Mouse (Mus musculus) limb, embryonic 10.5 days (tissue): Measurements from ENCODE around the gene Icam2. TPM values are rescaled to one million over a fixed set of nuclear protein-coding genes. Genes with fewer than 3 reads are reported as not detected.

Source experiments
- DNase-seq: peaks from one replicate; pipeline ENCODE4 v3.0.0-alpha.2; 2017; ENCODE audit warnings: low spot score
- H3K27ac ChIP-seq: fragments of 300-500 bp; sonication (generic); 2 replicates; pipeline ENCODE4 v1.5.1; 2016; ENCODE audit warnings: mild to moderate bottlenecking
- H3K27me3 ChIP-seq: fragments of 300-500 bp; sonication (generic); 2 replicates; pipeline ENCODE4 v1.6.1; 2016; ENCODE audit warnings: low read depth, mild to moderate bottlenecking; ENCODE audit not compliant: poor library complexity, severe bottlenecking
- H3K36me3 ChIP-seq: fragments of 300-500 bp; sonication (generic); 2 replicates; pipeline ENCODE4 v1.6.1; 2016; ENCODE audit warnings: mild to moderate bottlenecking, moderate library complexity
- H3K4me1 ChIP-seq: fragments of 300-500 bp; sonication (generic); 2 replicates; pipeline ENCODE4 v1.6.1; 2016
- H3K4me3 ChIP-seq: fragments of 300-500 bp; sonication (generic); 2 replicates; pipeline ENCODE4 v1.5.1; 2016; ENCODE audit warnings: mild to moderate bottlenecking, moderate library complexity
- H3K9me3 ChIP-seq: fragments of 300-500 bp; sonication (generic); replicated peaks from 2 replicates; pipeline ENCODE4 v1.6.1; 2016; ENCODE audit warnings: mild to moderate bottlenecking
- WGBS: fragments of 180-500 bp; shearing (Covaris S2); methylation state at CpG from one replicate; pipeline ENCODE4 v1.1.7; 2016; 5-methylcytosine and 5-hydroxymethylcytosine counted together
- polyA plus RNA-seq: library from polyadenylated mRNA; unstranded; fragments of >200 nt; fragmentation: Nextera tagmentation; extraction: Ambion mirVana; gene quantifications from 2 replicates; pipeline ENCODE4 v1.2.1, GENCODE M21; 2016

Gene Icam2
- 21.8 and 24.7 TPM in 2 replicates for polyA plus RNA-seq

DNA sequence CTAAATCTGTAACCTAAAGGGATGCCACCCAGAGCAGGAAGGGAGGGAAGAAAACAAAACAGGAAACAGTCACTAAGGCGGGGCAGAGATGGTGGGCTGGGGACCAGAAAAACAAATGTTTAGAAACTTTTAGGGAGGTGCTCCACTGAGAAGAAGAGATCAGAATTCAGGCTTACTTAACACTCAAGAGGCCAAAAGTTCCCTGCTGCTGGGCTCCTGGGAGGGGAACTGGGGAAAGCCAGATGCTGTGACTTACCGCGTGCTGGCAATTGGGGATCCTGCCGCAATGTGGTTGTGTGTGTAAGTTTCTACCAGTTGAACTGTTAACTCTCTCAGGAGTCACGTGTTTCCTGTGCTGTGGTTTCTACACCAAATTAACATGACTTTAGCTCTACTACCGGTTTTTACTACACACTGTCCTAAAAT lies at the start of gene Icam2:
Gene Icam2 (minus strand): TSS at position 285 of the 426 bp plus-strand sequence.
- Histone ChIP-seq H3K27ac (no peak within 1 kb of the TSS), H3K9me3 (no peaks in the 10 kb centered on the region), H3K36me3 (no peaks in the 10 kb centered on the region), H3K4me3 (no peak within 1 kb of the TSS), H3K27me3 (no peaks in the 10 kb centered on the region), H3K4me1 (peaks cover 5% of the 10 kb centered on the region; the same call in 1 of the 2 replicates)
- DNase-seq = no peak
- WGBS = 84% methylated on average over 6 of the region's 6 CpGs

GRCm38 (mm10) chr11:106437543-106437942 lies 49.7 kb upstream of the Icam2 start:
- WGBS = 92% methylated on average over 2 of the region's 2 CpGs
- Histone ChIP-seq H3K27me3 (no peaks in the 10 kb centered on the region), H3K4me1 (peaks cover 10% of the 10 kb centered on the region), H3K9me3 (no peaks in the 10 kb centered on the region), H3K27ac (no peak overlapping the region), H3K4me3 (no peak overlapping the region), H3K36me3 (no peaks in the 10 kb centered on the region)
- no peak for DNase-seq

DNA sequence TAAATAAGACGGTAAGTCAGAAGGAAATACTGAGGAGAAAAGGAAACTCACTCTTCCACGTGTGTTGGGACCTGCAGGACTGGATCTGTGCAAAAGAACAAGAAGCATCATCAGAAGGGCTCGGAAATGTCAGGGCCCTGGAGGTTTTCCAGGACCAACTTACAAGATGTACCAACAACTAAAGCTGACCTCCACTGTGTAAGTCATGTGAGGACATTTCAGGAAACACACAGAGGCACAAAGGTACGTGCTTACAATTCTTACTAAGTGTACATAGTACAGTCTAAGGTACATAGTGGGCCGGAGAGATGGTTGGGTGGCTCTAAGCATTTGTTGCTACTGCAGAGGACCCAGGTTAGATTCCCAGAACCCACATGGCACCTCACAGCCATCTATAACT lies 49.2 kb upstream of the Icam2 start:
- peaks cover 10% of the 10 kb centered on the region for H3K4me1 ChIP-seq
- H3K36me3 ChIP-seq = no peaks in the 10 kb centered on the region
- 92% methylated on average over 5 of the region's 5 CpGs for WGBS
- H3K9me3 ChIP-seq = no peaks in the 10 kb centered on the region
- no peak for DNase-seq
- no peak overlapping the region for H3K4me3 ChIP-seq
- no peaks in the 10 kb centered on the region for H3K27me3 ChIP-seq
- H3K27ac ChIP-seq = no peak overlapping the region

GRCm38 (mm10) chr11:106430392-106430791 lies 42.5 kb upstream of the Icam2 start:
- Histone ChIP-seq H3K4me3 (no peak overlapping the region), H3K27me3 (no peaks in the 10 kb centered on the region), H3K36me3 (0 out of 2 replicates have a peak, but pooled peaks cover 5% of the 10 kb centered on the region), H3K27ac (no peak overlapping the region), H3K4me1 (no peaks in the 10 kb centered on the region), H3K9me3 (no peaks in the 10 kb centered on the region)
- DNase-seq = no peak
- WGBS = 93% methylated on average over 5 of the region's 5 CpGs

GRCm38 (mm10) chr11:106429689-106430088 lies 41.8 kb upstream of the Icam2 start:
- Histone ChIP-seq H3K27ac (no peak overlapping the region), H3K9me3 (no peaks in the 10 kb centered on the region), H3K27me3 (no peaks in the 10 kb centered on the region), H3K36me3 (0 out of 2 replicates have a peak, but pooled peaks cover 8% of the 10 kb centered on the region), H3K4me3 (no peak overlapping the region), H3K4me1 (no peaks in the 10 kb centered on the region)
- DNase-seq = no peak
- WGBS = 89% methylated on average over 4 of the region's 4 CpGs

GRCm38 (mm10) chr11:106428556-106428955 lies 40.7 kb upstream of the Icam2 start:
- H3K27me3 ChIP-seq = no peaks in the 10 kb centered on the region
- H3K4me3 ChIP-seq = no peak overlapping the region
- no peak overlapping the region for H3K27ac ChIP-seq
- 90% methylated on average over 2 of the region's 2 CpGs for WGBS
- no peak for DNase-seq
- H3K9me3 ChIP-seq = no peaks in the 10 kb centered on the region
- H3K4me1 ChIP-seq = no peaks in the 10 kb centered on the region
- 0 out of 2 replicates have a peak, but pooled peaks cover 8% of the 10 kb centered on the region for H3K36me3 ChIP-seq

GRCm38 (mm10) chr11:106428106-106428505 lies 40.2 kb upstream of the Icam2 start:
- no peak overlapping the region for H3K27ac ChIP-seq
- H3K27me3 ChIP-seq = no peaks in the 10 kb centered on the region
- WGBS = 88% methylated on average over 4 of the region's 4 CpGs
- DNase-seq = no peak
- 0 out of 2 replicates have a peak, but pooled peaks cover 11% of the 10 kb centered on the region for H3K36me3 ChIP-seq
- no peaks in the 10 kb centered on the region for H3K9me3 ChIP-seq
- H3K4me3 ChIP-seq = no peak overlapping the region
- H3K4me1 ChIP-seq = no peaks in the 10 kb centered on the region

- 0 out of 2 replicates have a peak, but pooled peaks cover 18% of the 10 kb centered on the region for H3K36me3 ChIP-seq
- no peaks in the 10 kb centered on the region for H3K9me3 ChIP-seq
- no peak overlapping the region for H3K4me3 ChIP-seq
- no peaks in the 10 kb centered on the region for H3K4me1 ChIP-seq
- DNase-seq = no peak
- no peaks in the 10 kb centered on the region for H3K27me3 ChIP-seq
- no peak overlapping the region for H3K27ac ChIP-seq
- 95% methylated on average over 4 of the region's 4 CpGs for WGBS
Measured at GRCm38 (mm10) chr11:106426447-106426846, 38.6 kb upstream of the Icam2 start.

- no peaks in the 10 kb centered on the region for H3K4me1 ChIP-seq
- H3K9me3 ChIP-seq = no peaks in the 10 kb centered on the region
- H3K4me3 ChIP-seq = no peak overlapping the region
- WGBS = 91% methylated on average over 5 of the region's 5 CpGs
- no peaks in the 10 kb centered on the region for H3K27me3 ChIP-seq
- H3K36me3 ChIP-seq = 0 out of 2 replicates have a peak, but pooled peaks cover 19% of the 10 kb centered on the region
- DNase-seq = no peak
- H3K27ac ChIP-seq = no peak overlapping the region
Measured at GRCm38 (mm10) chr11:106425201-106425600, 37.3 kb upstream of the Icam2 start.

- Histone ChIP-seq H3K4me3 (no peak overlapping the region), H3K27me3 (no peaks in the 10 kb centered on the region), H3K27ac (no peak overlapping the region), H3K4me1 (no peaks in the 10 kb centered on the region), H3K9me3 (no peaks in the 10 kb centered on the region), H3K36me3 (0 out of 2 replicates have a peak, but pooled peaks cover 13% of the 10 kb centered on the region)
- WGBS = 81% methylated on average over 9 of the region's 9 CpGs
- DNase-seq = no peak
Measured at GRCm38 (mm10) chr11:106419262-106420102, 31.6 kb upstream of the Icam2 start.

DNA sequence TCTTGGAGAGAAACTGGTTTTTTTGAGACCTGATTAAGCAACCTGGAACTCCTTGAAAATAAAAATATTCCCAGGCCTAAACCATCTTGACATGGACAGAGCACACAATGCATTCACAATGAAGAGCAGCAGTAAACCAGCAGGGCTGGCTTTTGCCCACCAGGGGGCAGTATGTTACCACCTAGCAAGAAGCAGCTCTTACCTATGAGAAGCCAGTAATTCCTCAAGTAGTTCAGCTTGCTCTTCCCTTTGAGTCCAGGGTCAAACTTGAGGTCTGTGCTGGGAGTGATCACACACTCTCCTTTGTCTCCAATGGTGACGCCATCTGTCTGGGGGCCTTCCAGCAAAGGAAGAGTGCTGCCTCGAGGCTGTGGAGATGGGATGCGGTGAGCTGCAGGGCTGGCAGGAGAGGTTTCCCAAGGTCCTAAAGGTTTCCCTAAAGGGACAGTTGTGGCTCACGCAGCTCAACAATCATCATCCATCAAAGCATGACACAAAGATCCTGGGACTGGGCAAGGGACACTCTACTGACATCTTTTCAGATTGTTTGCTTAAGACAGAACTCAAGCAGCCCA lies 30.8 kb upstream of the Icam2 start:
- Histone ChIP-seq H3K9me3 (no peaks in the 10 kb centered on the region), H3K27ac (no peak overlapping the region), H3K4me1 (no peaks in the 10 kb centered on the region), H3K4me3 (no peak overlapping the region), H3K27me3 (no peaks in the 10 kb centered on the region), H3K36me3 (peaks cover 17% of the 10 kb centered on the region; the same call in 1 of the 2 replicates)
- DNase-seq = peak; percentile 93
- 40% methylated on average over 4 of the region's 4 CpGs for WGBS

DNA sequence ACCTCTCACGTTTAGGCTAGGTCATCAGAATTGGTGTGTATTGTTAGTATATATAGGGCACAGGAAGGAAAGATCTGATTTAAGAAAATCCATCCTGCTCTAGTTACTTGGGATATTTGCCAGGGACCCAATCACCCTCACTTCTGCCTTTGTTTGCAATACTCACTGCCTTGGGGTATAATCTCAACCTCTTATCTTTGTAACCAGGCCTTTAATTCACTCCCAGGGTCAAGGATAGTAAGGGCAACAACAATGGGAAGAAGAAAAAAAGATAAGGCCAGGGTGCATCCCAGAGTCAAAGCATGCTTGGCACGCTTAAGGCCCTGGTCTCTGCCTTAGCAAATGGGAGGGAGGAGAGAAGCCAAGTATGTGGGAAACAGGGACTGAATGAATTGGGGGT lies 30.0 kb upstream of the Icam2 start:
- H3K36me3 ChIP-seq = peaks cover 16% of the 10 kb centered on the region
- no peaks in the 10 kb centered on the region for H3K9me3 ChIP-seq
- no peaks in the 10 kb centered on the region for H3K27me3 ChIP-seq
- DNase-seq = no peak
- WGBS = 90% methylated on average over 2 of the region's 2 CpGs
- no peak overlapping the region for H3K4me3 ChIP-seq
- H3K4me1 ChIP-seq = no peaks in the 10 kb centered on the region
- no peak overlapping the region for H3K27ac ChIP-seq

- no peak overlapping the region for H3K27ac ChIP-seq
- no peaks in the 10 kb centered on the region for H3K27me3 ChIP-seq
- WGBS = 86% methylated on average over 3 of the region's 3 CpGs
Measured at GRCm38 (mm10) chr11:106416331-106416730, 28.5 kb upstream of the Icam2 start.

More at GRCm38 (mm10) chr11:106416331-106416730, 28.5 kb upstream of the Icam2 start:
- no peak for DNase-seq
- Histone ChIP-seq H3K36me3 (peaks cover 14% of the 10 kb centered on the region), H3K4me1 (no peaks in the 10 kb centered on the region), H3K9me3 (no peaks in the 10 kb centered on the region), H3K4me3 (no peak overlapping the region)
